Mouse (Mus musculus) myocyte (in vitro differentiated cells): Measurements from ENCODE around the gene Dock2.

Experiments used
- CEBPB ChIP-seq: IDR thresholded peaks from 2 replicates; pipeline ENCODE4 v1.6.1; 2011; ENCODE audit warnings: mild to moderate bottlenecking, moderate library complexity; ENCODE audit not compliant: poor library complexity, insufficient read depth, severe bottlenecking
- E2F4 ChIP-seq: IDR thresholded peaks from one replicate; pipeline ENCODE4 v1.6.1; 2011; ENCODE audit warnings: mild to moderate bottlenecking, control low read depth, moderate library complexity; ENCODE audit not compliant: insufficient read depth
- MAX ChIP-seq: IDR thresholded peaks from one replicate; pipeline ENCODE4 v1.6.1; 2011; ENCODE audit warnings: low read depth, mild to moderate bottlenecking, control low read depth
- MYOD1 ChIP-seq, 3 experiments: IDR thresholded peaks; one replicate each; pipeline ENCODE4 v1.6.1; 2011; ENCODE audit warnings: control low read depth in 2 of 3, low read depth in 2 of 3, mild to moderate bottlenecking in 2 of 3, moderate library complexity in 1 of 3; ENCODE audit not compliant: insufficient read length in 2 of 3, control insufficient read depth in 1 of 3
- MYOG ChIP-seq, 3 experiments: IDR thresholded peaks; one replicate each; pipeline ENCODE4 v1.6.1; 2011; ENCODE audit warnings: control low read depth in 2 of 3, low read depth in 2 of 3, mild to moderate bottlenecking in 2 of 3; ENCODE audit not compliant: insufficient read length in 2 of 3, control insufficient read depth in 1 of 3, insufficient read depth in 1 of 3
- POLR2A ChIP-seq: IDR thresholded peaks from one replicate; pipeline ENCODE4 v1.6.1; 2011; ENCODE audit warnings: low read depth, mild to moderate bottlenecking, control low read depth, moderate library complexity; ENCODE audit not compliant: insufficient read length
- POLR2AphosphoS2 ChIP-seq: IDR thresholded peaks from one replicate; pipeline ENCODE4 v1.6.1; 2011; ENCODE audit warnings: low read depth, control low read depth; ENCODE audit not compliant: insufficient read length
- REST ChIP-seq: IDR thresholded peaks from one replicate; pipeline ENCODE4 v1.6.1; 2011; ENCODE audit warnings: mild to moderate bottlenecking, control low read depth, moderate library complexity; ENCODE audit not compliant: insufficient read depth, insufficient read length
- SRF ChIP-seq: IDR thresholded peaks from one replicate; pipeline ENCODE4 v1.6.1; 2011; ENCODE audit warnings: low read depth; ENCODE audit not compliant: control insufficient read depth, insufficient read length
- TCF12 ChIP-seq: IDR thresholded peaks from one replicate; pipeline ENCODE4 v1.6.1; 2011; ENCODE audit warnings: mild to moderate bottlenecking, control low read depth; ENCODE audit not compliant: poor library complexity, insufficient read depth, severe bottlenecking
- USF1 ChIP-seq: IDR thresholded peaks from one replicate; pipeline ENCODE4 v1.6.1; 2011; ENCODE audit warnings: low read depth, mild to moderate bottlenecking, control low read depth, moderate library complexity

- no peak for TF ChIP-seq MAX
- no peak for TF ChIP-seq POLR2A
- TF ChIP-seq POLR2AphosphoS2: no peak
- TF ChIP-seq TCF12: no peak
- no peak for TF ChIP-seq CEBPB
- TF ChIP-seq SRF: no peak
- TF ChIP-seq USF1: no peak
- TF ChIP-seq E2F4: no peak
- TF ChIP-seq MYOD1 (IDR thresholded peaks at IDR 0.05; ENCODE audit: control insufficient read depth in 1 of 3, insufficient read length in 2 of 3, low read depth in 2 of 3): no peak
- no peak for TF ChIP-seq MYOG (IDR thresholded peaks at IDR 0.05; ENCODE audit: control insufficient read depth in 1 of 3, insufficient read depth in 1 of 3, insufficient read length in 2 of 3, low read depth in 2 of 3)
- TF ChIP-seq REST: no peak
Measured at GRCm38 (mm10) chr11:34405311-34405710, 378.4 kb downstream of the Dock2 start.
